ENCODE assay signal across 7 mouse cellular contexts in genomic region chr14:62389064-62389728, GRCm38 (mm10).
A peak's percentile ranks its signal among the peaks of the same experiment; 100 is the strongest.
DNase-seq lines count a peak whose midpoint lies in the region; ATAC-seq and TF ChIP-seq lines count a peak whose summit lies in the region.

No protein-coding gene starts in this region.

- no peaks in the 10 kb centered on the region for H3K36me3 ChIP-seq in forebrain, embryonic 16.5 days (ENCODE audit: control insufficient read depth, insufficient read depth)
- H3K36me3 ChIP-seq in kidney, adult 2 months (ENCODE audit: control insufficient read depth, insufficient read depth, low read length): no peaks in the 10 kb centered on the region

- peaks cover 3% of the 10 kb centered on the region; the same call in 1 of the 2 replicates for H3K9me3 ChIP-seq in forebrain, embryonic 16.5 days (ENCODE audit: control insufficient read depth, low read length)

- peak overlapping the region; percentile 76 for H3K27ac ChIP-seq in forebrain, embryonic 16.5 days (ENCODE audit: low read length)
- H3K27ac ChIP-seq in kidney, adult 2 months (ENCODE audit: insufficient read depth, low read depth, low read length): no peak overlapping the region

- TF ChIP-seq POLR2A in kidney, adult 2 months (IDR thresholded peaks at IDR 0.05; ENCODE audit: low read depth, low read length): no peak

- WGBS in forebrain, embryonic 16.5 days: 6% methylated on average over 6 of the region's 6 CpGs
- WGBS in kidney, adult 2 months: 79% methylated on average over 6 of the region's 6 CpGs

- no peaks in the 10 kb centered on the region for H3K27me3 ChIP-seq in forebrain, embryonic 16.5 days (replicated peaks; ENCODE audit: control insufficient read depth, insufficient read depth, low read length)
- H3K27me3 ChIP-seq in kidney, adult 2 months (replicated peaks; ENCODE audit: control insufficient read depth, insufficient read depth, low read length): no peaks in the 10 kb centered on the region

- H3K4me2 ChIP-seq in forebrain, embryonic 16.5 days (ENCODE audit: low read length): peak overlapping the region; percentile 27; the same call in 1 of the 2 replicates

- H3K4me3 ChIP-seq in forebrain, embryonic 16.5 days (replicated peaks; ENCODE audit: low read length): no peak overlapping the region
- no peak overlapping the region for H3K4me3 ChIP-seq in kidney, adult 2 months (ENCODE audit: insufficient read depth, low read depth, low read length)

- DNase-seq in thymus, postnatal 0 days (ENCODE audit: low spot score): peak; percentile 10
- DNase-seq in thymus, adult 18-20 months: no peak
- peak; percentile 35 to 54 for DNase-seq in left cerebral cortex, adult 9 months (ENCODE audit: low spot score in 2 of 2)
- peak; percentile 13 for DNase-seq in right cerebral cortex, postnatal 4 days
- no peak for DNase-seq in urinary bladder, postnatal 36 days (ENCODE audit: low spot score in 2 of 2)
- no peak for DNase-seq in kidney, adult 2 months

- H3K4me1 ChIP-seq in forebrain, embryonic 16.5 days (replicated peaks; ENCODE audit: control insufficient read depth, insufficient read depth, low read length): peaks cover 27% of the 10 kb centered on the region
- no peaks in the 10 kb centered on the region for H3K4me1 ChIP-seq in kidney, adult 2 months (ENCODE audit: control insufficient read depth, insufficient read depth, low read length)

- peak; percentile 94 for ATAC-seq in forebrain, embryonic 16.5 days

- no peak for TF ChIP-seq CTCF in kidney, adult 2 months (conservative IDR thresholded peaks at IDR 0.05; ENCODE audit: insufficient read depth, insufficient read length, low read depth, low read length)

- H3K9ac ChIP-seq in forebrain, embryonic 16.5 days (replicated peaks; ENCODE audit: low read depth, low read length): no peak overlapping the region

Comparison
In these comparisons a context has a peak if more than half of its experiments do, and no peak if none do; other contexts are left out.
1. DNase-seq: peak in thymus, postnatal 0 days (single experiment), left cerebral cortex, adult 9 months (2 of 2) and right cerebral cortex, postnatal 4 days (single experiment); none in thymus, adult 18-20 months (0 of 2), urinary bladder, postnatal 36 days (0 of 2) and kidney, adult 2 months (single experiment).